Mouse (Mus musculus) ES-Bruce4 (cell line): Measurements from ENCODE around the gene Rps3.

Source experiments
- CTCF ChIP-seq: IDR thresholded peaks from one replicate; pipeline ENCODE4 v1.8.1; 2011; ENCODE audit warnings: low read depth, low read length
- EP300 ChIP-seq: IDR thresholded peaks from 2 replicates; pipeline ENCODE4 v1.6.1; 2011; ENCODE audit warnings: low read depth, low read length; ENCODE audit not compliant: insufficient read depth
- POLR2A ChIP-seq: IDR thresholded peaks from one replicate; pipeline ENCODE4 v1.8.1; 2011; ENCODE audit warnings: low read length; ENCODE audit not compliant: insufficient read depth

GRCm38 (mm10) chr7:99501148-99501547 lies 17.6 kb upstream of the Rps3 start:
- TF ChIP-seq CTCF (no peak), POLR2A (no peak), EP300 (no peak)
